Mouse (Mus musculus): ENCODE data around the gene Rdx.

GRCm38 (mm10) chr9:52095666-52096065 lies 48.7 kb downstream of the Rdx start:
- TF ChIP-seq CTCF (IDR thresholded peaks at IDR 0.05; ENCODE audit: low read depth, low read length) (no peak), POLR2A (IDR thresholded peaks at IDR 0.05; ENCODE audit: borderline replicate concordance, low read depth, low read length) (no peak)

Data from bone marrow macrophage, adult 2 months (primary cell).